Mouse (Mus musculus) liver, adult 2 months (tissue): Measurements from ENCODE around the gene Pigk.

ENCODE experiments used
- CTCF ChIP-seq: fragments of 200-500 bp; IDR thresholded peaks from 2 replicates; pipeline ENCODE4 v1.5.1; 2011; ENCODE audit warnings: low read depth, low read length, control low read depth
- POLR2A ChIP-seq: fragments of 200-500 bp; IDR thresholded peaks from 2 replicates; pipeline ENCODE4 v1.6.1; 2011; ENCODE audit warnings: low read length, control low read depth; ENCODE audit not compliant: insufficient read depth; ENCODE audit errors: extremely low read depth

- TF ChIP-seq CTCF, result no peak
- no peak for TF ChIP-seq POLR2A
Measured at GRCm38 (mm10) chr3:152950299-152950698, 236.4 kb downstream of the Pigk start.
